Mouse (Mus musculus): ENCODE data around the gene Tm2d1. TPM values are rescaled to one million over a fixed set of nuclear protein-coding genes. Genes with fewer than 3 reads are reported as not detected.

Tm2d1 gene
- polyA plus RNA-seq, 1 experiment, result 58.5 TPM

- Histone ChIP-seq H3K4me3 (ENCODE audit: insufficient read depth, low read length) (no peak overlapping the region), H3K4me1 (ENCODE audit: control insufficient read depth, insufficient read depth, low read length) (no peaks in the 10 kb centered on the region), H3K27ac (ENCODE audit: insufficient read depth, low read length) (no peak overlapping the region)
- no peak for TF ChIP-seq POLR2A (IDR thresholded peaks at IDR 0.05; ENCODE audit: extremely low read depth, insufficient read depth, low read length)
- TF ChIP-seq CTCF (IDR thresholded peaks at IDR 0.05; ENCODE audit: extremely low read depth, insufficient read depth, low read length), result no peak
Measured at GRCm38 (mm10) chr4:98337197-98337596, 45.9 kb downstream of the Tm2d1 start.

GRCm38 (mm10) chr4:98335726-98336125, 47.4 kb downstream of the Tm2d1 start:
- no peaks in the 10 kb centered on the region for H3K4me1 ChIP-seq (ENCODE audit: control insufficient read depth, insufficient read depth, low read length)
- no peak overlapping the region for H3K4me3 ChIP-seq (ENCODE audit: insufficient read depth, low read length)
- TF ChIP-seq CTCF (IDR thresholded peaks at IDR 0.05; ENCODE audit: extremely low read depth, insufficient read depth, low read length) (no peak), POLR2A (IDR thresholded peaks at IDR 0.05; ENCODE audit: extremely low read depth, insufficient read depth, low read length) (no peak)
- no peak overlapping the region for H3K27ac ChIP-seq (ENCODE audit: insufficient read depth, low read length)

DNA sequence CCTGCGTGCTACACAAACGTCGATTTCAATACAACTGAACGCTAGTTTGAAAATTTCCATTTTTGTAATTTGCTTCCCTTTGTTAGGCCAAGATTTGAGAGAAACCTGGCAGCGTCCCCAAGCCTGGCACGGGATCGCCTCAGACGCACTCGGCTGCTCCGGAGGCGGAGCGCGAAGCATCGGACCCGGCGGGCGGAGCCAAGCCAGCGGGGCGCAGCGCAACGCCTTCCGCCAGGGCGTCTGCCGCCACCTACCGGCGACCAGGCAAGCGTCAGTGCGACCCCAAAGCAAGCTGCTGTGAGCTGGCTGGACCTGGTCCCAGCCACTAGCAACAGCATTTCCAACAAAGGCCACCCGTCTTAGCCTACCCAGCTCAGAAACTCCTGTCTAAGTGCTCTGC, 60.9 kb downstream of the Tm2d1 start:
- no peaks in the 10 kb centered on the region for H3K4me1 ChIP-seq (ENCODE audit: control insufficient read depth, insufficient read depth, low read length)

GRCm38 (mm10) chr4:98321371-98322111, 61.6 kb downstream of the Tm2d1 start:
- peak overlapping the region; percentile 67; the same call in 1 of the 2 replicates for H3K27ac ChIP-seq (ENCODE audit: insufficient read depth, low read length)
- H3K4me1 ChIP-seq (ENCODE audit: control insufficient read depth, insufficient read depth, low read length), result no peaks in the 10 kb centered on the region
- TF ChIP-seq POLR2A (IDR thresholded peaks at IDR 0.05; ENCODE audit: extremely low read depth, insufficient read depth, low read length) (no peak), CTCF (IDR thresholded peaks at IDR 0.05; ENCODE audit: extremely low read depth, insufficient read depth, low read length) (no peak)
- peak overlapping the region; percentile 39 for H3K4me3 ChIP-seq (ENCODE audit: insufficient read depth, low read length)

More for the DNA sequence above, 60.9 kb downstream of the Tm2d1 start:
- peak overlapping the region; percentile 67; the same call in 1 of the 2 replicates for H3K27ac ChIP-seq (ENCODE audit: insufficient read depth, low read length)
- TF ChIP-seq CTCF (IDR thresholded peaks at IDR 0.05; ENCODE audit: extremely low read depth, insufficient read depth, low read length) (peak; percentile 81), POLR2A (IDR thresholded peaks at IDR 0.05; ENCODE audit: extremely low read depth, insufficient read depth, low read length) (peak; percentile 59; the same call in 1 of the 2 replicates)
- H3K4me3 ChIP-seq (ENCODE audit: insufficient read depth, low read length), result peak overlapping the region; percentile 39

- TF ChIP-seq POLR2A (IDR thresholded peaks at IDR 0.05; ENCODE audit: extremely low read depth, insufficient read depth, low read length), result no peak
- no peak for TF ChIP-seq CTCF (IDR thresholded peaks at IDR 0.05; ENCODE audit: extremely low read depth, insufficient read depth, low read length)
- no peak overlapping the region for H3K4me3 ChIP-seq (ENCODE audit: insufficient read depth, low read length)
- H3K4me1 ChIP-seq (ENCODE audit: control insufficient read depth, insufficient read depth, low read length), result no peaks in the 10 kb centered on the region
- no peak overlapping the region for H3K27ac ChIP-seq (ENCODE audit: insufficient read depth, low read length)
Measured at GRCm38 (mm10) chr4:98318769-98319168, 64.3 kb downstream of the Tm2d1 start.

GRCm38 (mm10) chr4:98317149-98317548, 66.0 kb downstream of the Tm2d1 start:
- no peak for TF ChIP-seq POLR2A (IDR thresholded peaks at IDR 0.05; ENCODE audit: extremely low read depth, insufficient read depth, low read length)
- no peak for TF ChIP-seq CTCF (IDR thresholded peaks at IDR 0.05; ENCODE audit: extremely low read depth, insufficient read depth, low read length)
- Histone ChIP-seq H3K4me1 (ENCODE audit: control insufficient read depth, insufficient read depth, low read length) (no peaks in the 10 kb centered on the region), H3K27ac (ENCODE audit: insufficient read depth, low read length) (no peak overlapping the region), H3K4me3 (ENCODE audit: insufficient read depth, low read length) (no peak overlapping the region)

Other genes starting within 250 kb of the Tm2d1 start
- gene Patj, start 12.5 kb upstream of the Tm2d1 start, polyA plus RNA-seq (2012; rRNA removed), result 6.0 TPM in 2 replicates